Mouse (Mus musculus) cerebellum, adult 11 months (tissue): ENCODE data around the gene Mdh2.

Experiments used
- DNase-seq: peaks from one replicate; pipeline ENCODE4 v3.0.0; 2022

Mdh2 gene

DNA sequence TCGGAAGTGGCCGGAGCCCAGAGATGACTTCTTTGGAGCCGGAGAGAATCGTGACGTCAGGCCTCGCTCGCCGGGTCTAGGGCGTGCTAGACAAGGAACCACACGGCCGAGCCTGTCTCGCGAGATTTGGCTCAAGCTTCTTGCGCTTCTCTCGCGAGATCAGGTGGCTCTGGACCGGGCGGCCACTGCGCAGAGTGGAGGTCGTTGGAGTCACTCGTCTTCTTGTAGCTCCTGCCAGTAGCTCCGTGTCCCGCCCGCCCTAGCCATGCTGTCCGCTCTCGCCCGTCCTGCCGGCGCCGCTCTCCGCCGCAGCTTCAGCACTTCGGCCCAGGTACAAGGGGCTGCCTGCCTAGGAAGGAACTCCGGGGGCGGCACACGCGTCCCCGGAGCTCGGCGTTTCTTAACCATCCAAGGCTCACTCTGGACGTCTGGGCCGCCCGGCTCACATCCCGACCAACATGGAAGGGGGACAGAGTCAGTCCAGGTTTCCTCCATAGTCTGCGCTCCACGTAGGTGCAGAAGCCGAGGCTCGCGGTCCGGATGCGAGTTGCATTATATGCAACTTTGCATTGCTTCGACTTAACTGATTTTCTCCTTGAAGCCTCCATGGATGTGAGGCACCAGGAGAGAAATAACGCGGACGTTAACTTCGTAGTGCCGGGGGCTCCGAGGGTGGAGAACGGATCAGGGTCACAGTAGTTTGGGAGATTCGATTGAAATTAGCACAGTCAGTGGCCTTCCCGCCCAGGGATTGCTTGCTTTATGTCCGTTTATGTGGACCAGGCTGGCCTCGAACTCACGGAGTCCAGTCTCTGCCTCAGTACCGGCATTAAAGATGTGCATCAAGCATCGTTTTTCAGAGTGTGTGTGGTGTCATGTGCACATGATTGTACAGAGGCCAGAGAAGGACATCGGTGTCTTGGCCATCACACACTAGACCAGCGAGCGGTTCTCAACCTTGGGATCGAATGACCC lies at the start of gene Mdh2:
Mdh2 (plus strand) TSS at position 10 of the 975 bp plus-strand sequence.
- peak; percentile 100 for DNase-seq

DNA sequence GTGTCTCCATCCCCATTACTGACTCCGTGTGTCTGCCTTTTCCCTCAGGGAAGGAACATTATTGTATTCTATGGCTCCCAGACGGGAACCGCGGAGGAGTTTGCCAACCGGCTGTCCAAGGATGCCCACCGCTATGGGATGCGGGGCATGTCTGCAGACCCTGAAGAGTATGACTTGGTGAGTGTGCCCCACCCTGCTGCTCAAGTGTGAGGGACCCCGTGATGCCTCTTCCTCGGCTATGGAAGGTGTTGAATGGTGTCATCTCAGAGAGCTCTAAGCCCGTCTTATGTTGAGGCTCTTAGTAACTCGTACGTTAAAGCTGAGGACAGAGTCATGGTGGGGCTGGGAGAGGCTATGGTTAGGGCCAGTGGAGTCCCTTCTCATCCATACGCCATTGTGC lies 48.9 kb upstream of the Mdh2 start:
- DNase-seq = no peak

DNA sequence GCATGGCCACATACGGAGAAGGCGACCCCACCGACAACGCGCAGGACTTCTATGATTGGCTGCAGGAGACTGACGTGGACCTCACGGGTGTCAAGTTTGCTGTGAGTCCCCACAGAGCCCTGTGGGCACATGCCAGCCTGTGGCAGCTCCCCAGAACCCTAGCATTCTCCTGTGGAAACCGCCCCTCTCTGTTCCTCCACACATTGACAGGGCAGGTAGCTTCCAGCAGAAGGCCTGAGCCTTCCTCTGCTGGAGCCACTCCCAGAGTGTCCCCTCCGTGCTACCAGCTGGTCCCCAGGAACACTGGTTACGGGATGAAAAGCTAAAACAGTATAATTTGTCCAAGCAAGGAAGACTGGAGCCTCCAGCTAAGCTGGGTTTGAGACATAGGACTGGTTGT lies 48.0 kb upstream of the Mdh2 start:
- no peak for DNase-seq

DNA sequence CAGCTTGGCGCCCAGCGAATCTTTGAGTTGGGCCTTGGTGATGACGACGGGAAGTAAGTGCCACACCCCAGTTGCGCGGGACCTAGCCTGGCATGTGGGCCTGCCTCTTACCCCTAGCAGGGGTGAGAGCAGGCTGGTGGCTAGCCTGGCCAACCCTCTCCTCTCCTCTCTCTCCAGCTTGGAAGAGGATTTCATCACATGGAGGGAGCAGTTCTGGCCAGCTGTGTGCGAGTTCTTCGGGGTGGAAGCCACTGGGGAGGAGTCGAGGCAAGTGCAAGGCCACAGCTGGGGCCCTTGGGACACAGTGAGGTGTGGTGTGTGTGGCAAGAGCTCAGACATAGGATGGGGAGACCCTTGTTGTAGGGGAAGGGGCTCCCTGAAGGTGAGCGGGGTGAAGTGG lies 47.4 kb upstream of the Mdh2 start:
- no peak for DNase-seq

DNA sequence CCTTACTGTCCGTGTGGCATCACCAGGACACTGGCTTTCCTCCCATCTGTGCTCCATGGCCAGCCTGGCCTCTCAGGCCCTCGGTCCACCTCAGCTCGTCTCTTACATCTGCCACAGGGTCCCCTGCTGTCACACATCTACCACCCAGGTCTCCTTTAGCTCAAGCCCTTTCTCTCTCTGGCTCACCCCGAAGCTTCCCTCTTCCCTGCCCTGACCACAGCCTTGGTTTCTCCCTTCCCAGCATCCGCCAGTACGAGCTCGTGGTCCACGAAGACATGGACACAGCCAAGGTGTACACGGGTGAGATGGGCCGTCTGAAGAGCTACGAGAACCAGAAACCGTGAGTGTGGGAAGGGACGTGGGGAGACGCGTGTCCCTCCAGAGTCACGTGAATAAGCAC lies 47.0 kb upstream of the Mdh2 start:
- no peak for DNase-seq

DNA sequence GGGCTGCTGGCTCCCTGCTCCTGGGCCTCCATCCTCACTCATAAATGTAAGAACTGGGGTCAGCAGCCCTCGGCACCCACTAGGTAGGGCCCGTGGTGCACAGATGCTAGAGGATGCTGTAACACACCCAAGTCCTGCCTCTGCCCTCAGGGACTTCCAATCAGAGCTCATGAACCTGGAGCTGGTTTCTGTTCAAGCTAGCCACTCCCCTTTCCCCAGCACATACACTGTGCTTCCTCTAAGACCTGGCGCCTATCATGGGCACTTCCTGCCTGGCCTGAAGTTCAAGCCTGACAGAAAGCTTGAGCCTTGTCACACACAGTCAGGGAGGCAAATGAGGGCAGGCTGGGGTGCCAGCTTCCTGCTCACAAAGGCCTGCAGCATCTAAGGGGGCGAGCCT lies 45.2 kb upstream of the Mdh2 start:
- DNase-seq = no peak

DNA sequence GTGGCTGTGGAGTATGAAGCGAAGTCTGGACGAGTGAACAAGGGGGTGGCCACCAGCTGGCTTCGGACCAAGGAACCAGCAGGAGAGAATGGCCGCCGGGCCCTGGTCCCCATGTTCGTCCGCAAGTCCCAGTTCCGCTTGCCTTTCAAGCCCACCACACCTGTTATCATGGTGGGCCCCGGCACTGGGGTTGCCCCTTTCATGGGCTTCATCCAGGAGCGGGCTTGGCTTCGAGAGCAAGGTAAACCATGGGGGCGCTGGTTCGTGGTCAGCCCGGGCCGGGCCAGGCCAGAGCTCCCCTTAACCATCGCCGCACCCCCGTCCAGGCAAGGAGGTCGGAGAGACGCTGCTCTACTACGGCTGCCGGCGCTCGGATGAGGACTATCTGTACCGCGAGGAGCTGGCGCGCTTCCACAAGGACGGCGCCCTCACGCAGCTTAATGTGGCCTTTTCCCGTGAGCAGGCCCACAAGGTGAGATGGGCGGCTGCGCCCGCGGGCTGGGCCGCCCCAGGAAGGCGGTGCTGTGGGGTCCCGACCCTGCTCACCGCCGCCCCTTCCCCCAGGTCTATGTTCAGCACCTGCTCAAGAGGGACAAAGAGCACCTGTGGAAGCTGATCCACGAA lies 44.1 kb upstream of the Mdh2 start:
- DNase-seq = no peak

DNA sequence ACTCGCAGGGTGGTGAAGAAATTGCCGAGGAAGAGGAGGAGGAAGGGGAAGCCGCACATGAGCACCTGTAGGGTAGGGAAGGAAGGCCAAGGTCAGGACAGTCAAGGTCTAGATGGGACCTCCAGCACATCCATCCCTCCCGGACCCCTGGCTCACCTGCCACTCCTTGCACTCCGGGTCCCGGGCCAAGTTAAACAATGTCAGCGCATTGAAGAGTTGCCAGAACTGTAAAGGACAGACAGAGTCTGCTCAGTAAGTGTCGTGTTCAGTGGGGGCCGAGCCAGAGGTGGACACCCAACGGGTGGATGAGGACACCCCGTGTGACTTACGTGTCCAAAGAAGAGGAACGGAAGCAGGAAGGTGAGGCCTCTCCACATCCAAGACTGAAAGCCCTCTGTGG lies 42.5 kb upstream of the Mdh2 start:
- DNase-seq = no peak

DNA sequence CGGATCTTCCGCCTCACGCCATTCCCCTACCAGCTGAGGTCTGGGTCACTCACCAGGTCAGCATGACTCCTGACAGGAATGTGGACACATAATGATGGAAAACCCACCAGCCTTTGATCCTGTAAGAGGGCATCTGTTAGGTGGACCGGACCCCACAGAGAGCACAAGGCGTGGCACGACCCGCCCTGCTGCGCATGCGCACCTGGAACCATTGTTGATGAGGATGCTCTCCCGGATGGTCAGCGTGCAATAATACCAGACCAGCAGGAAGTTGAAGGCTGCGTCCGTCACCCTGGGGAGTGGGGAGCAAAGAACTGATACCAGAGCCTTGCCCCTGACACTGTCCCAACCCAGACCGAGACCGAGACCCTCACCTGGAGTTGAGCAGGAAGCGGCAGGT lies 41.7 kb upstream of the Mdh2 start:
- DNase-seq = no peak

DNA sequence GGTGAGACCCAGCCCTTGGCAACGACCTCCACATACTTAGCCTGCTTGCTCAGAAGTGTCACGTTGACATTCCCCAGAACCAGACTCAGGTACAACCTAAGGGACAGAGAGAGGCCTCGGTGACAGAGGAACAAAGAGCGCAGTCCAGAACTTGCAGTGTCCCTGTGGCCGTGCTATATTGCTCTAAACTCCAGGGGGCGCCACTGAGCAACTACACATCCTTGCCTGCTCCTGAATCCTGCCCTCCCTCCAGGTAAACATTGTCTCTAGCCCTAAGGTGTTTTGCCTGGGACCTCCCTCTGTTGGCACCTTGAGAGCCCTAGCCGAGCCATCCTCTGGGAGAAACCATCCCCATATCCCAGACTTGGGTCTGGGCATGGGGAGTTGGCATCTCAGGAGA lies 41.1 kb upstream of the Mdh2 start:
- no peak for DNase-seq

DNA sequence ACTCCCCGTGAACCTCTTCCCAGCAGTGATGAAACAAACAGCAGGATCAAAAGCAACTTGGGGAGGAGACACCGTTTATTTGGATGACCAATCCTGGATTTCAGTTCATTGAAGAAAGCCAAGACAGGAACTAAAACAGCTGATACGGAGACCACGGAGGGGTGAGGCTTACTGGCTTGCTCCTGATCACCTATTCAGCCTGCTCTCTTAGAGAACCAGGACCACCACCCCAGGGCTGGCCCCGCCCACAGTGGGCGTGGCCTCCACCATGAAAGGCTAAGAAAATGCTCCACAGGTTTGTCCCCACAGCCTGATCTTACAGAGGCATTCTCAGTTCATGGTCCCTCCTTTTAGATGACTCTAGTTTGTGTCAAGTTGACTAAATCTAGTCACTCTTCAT lies 40.0 kb upstream of the Mdh2 start:
- no peak for DNase-seq

DNA sequence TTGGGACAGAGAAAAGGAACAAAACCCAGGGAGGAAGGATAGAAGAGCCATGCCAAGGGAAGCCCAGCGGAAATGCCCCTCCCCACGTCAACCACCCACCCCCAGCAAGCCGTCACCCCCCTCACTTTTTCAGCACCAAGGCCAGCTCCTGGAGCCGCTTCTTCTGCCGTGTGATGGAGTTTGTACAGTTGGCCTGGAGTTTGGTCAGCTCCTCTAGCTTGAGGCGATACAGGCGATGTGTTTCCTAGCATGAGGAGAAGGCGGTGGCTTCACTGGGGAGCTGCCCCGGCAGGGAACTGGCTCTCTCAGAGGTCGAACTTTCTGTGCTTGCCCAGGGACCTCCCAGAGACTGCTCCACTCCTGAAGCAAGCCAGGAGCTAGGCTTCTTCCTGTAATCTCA lies 36.1 kb upstream of the Mdh2 start:
- DNase-seq = no peak

DNA sequence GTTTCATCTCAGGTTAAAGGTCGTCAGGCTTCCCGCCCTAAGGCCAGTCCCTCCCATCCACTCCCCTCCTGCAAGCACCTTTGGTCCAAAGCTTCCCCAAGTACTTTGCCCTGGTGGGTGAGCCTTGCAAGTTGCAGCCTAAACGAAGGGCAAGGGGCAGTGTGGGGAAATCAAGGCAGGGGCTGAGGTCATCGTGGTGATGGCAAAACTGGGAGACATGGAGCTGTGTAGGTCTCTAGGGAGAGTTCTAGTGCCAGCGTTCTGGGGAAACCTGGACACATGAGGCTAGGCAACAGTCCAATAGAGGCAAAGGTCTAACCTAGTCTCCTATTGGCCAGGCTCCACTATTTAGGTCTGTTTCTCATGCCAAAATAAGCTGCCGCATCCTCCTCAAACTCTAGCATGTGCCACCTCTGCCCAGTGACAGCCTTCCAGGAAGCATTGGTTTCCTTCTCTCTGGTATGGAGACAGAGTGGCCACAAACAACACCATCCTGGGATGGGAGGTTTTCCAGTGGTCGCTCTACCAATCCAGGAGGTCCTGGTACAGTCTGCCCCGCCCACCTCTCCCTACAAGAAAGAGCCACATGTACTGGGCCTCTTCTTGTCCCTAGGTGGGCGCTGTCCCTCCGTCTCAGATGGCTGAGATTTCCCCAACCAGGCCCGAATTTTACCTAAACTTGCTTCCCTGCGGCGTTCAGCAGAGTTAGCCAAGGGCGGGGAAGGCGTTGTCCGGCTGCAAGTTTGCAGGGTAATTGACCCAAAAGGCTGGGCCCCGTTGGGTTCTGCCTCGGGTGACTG lies 35.1 kb upstream of the Mdh2 start:
- no peak for DNase-seq

DNA sequence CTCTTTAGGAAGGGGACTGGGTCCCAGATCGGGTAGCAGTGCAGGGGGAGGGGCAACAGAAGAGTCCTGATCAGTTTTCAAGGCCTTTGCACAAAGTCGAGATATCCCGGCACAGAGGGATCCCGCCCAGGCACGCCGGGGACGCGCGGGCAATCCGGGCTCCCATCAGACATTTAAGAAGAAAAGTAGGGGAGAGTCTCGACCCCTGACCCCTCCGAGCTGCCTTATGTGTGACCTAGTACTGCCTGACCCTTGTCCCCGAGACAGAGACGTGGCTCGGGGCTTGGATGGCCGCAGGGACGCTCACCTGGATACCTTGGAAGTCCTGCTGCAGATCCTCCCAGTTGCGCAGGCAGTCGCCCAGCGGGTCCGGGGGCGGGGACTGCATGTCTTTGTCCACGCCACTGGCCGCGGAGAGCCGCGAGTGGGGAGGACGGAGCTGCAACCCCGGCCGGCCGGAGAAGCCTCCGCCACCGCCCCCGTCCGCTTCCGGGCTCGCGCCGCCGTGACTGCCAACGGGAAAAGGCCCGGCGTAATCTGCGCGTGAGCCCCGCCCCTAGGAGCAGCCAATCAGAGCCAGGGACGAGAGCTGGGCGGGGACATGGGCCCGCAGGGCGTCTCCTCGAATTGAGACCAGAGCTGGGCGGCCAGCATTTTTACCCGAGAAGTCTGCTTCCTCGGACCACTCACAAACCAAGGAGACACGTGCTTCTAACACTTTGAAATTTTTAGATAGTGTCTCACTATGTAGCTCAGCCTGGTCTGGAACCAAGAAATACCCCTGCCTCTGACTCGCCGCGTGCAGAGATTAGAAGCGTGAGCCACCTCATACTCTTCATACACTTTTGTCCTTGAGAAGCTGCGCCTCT lies 34.3 kb upstream of the Mdh2 start, which contains the start of gene Tmem120a:
Tmem120a (minus strand) TSS at position 708 of the 869 bp plus-strand sequence.
- DNase-seq = peak; percentile 90

DNA sequence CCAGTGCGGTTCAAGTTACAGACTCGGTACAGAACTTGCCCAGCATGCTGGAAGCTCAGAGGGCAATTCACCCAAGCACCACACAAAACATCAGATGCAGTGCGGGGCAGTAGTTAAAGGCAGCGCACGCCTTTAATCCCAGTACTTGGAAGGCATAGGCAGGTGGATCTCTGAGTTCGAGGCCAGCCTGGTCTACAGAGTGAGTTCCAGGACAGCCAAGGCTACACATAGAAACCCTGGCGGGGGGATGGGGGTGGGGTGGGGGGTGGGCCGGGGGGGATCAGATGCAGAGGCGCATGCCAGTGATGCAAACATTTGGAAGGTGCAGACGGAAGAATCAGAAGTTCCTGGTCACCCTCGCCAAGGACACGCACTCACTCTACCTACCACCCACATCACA lies 33.5 kb upstream of the Mdh2 start:
- DNase-seq = no peak

DNA sequence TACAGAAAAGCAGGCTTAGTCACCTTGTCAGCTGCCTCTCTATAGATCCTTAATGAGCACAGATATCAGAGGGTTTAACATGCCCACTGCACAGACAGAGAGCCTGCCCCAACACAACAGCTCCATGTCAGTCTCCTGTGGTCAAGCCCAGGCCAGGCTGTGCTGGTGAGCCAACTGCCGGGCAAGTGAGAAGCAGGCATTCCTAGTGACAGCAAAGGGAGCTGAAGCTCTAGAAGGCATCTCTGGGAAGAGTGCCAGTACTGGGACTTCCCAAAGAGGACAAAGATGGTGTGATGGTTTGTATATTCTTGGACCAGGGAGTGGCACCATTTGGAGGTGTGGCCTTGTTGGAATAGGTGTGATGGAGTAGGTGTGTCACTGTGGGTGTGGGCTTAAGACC lies 27.2 kb upstream of the Mdh2 start:
- DNase-seq = no peak

DNA sequence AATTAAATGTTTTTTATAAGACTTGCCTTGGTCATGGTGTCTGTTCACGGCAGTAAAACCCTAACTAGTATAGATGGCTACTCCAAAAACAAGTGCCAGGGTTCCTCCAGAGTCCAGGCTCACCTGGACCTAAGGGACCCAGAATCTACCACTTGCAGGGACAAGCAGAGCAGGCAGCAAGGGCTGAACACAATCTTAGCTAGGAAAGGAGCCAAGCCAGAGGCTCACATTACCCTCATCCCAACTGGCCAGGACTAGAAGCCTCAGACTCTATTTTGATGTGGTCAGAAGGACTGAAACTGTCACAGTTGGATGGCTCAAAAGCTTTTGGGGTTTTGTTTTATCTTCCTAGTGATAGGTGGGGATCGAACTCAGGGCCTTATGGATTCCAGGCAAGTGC lies 26.7 kb upstream of the Mdh2 start:
- no peak for DNase-seq

DNA sequence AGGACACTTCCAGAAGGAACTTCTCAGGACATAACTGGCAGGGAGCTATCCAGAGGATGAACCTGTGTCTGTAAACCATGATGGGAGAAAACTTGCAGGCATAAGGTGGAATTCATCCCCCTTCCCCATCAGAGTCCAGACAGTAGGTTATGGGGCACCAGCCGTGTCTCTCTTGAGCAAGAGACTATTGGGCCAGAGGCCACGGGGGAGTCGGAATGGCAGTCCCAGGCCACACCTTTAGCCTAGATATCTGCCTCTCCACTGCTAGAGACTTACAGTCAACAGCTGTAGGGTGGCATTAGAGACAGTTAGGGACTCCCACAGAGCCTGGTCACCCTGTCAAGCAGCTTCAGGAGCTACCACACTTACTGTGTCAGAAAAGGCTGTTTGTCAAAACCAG lies 16.4 kb upstream of the Mdh2 start:
- DNase-seq = no peak

DNA sequence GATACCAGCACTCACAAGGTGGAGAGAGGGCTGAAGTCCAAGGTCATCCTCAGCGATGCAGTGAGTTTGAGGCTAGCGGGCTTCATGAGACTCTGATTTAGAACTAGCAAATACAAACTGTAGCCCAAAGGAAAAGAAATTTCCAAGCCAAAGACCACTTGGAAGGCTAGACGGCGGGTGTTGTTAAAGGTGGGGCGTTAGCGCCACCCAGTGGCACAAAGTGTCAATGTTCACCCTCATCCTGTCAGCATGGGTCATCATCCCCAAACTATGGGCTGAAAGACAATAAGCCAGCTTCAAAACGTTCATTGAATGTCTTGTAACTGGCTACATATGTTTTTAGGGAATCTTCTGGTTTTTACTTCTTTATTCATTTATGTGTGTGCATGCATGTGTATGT lies 14.8 kb upstream of the Mdh2 start:
- peak; percentile 63 for DNase-seq

DNA sequence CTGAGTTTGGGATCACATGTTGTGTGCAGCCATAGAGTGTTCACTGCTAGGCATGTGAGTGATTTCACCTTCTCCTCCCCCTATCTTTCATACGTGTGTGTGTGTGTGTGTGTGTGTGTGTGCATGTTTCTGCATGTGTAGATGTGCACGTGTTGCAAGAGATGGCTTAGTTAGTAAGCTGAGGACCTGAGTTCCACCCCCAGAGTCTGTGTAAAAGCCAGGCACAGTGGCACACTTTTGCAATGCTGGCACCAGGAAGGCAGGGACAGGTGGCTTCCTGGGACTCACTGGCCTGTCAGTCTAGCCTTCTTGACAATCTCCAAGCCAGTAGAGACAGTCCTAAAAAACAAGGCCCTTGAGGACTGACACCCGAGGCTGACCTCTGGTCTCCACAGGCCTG lies 13.3 kb upstream of the Mdh2 start:
- DNase-seq = no peak

DNA sequence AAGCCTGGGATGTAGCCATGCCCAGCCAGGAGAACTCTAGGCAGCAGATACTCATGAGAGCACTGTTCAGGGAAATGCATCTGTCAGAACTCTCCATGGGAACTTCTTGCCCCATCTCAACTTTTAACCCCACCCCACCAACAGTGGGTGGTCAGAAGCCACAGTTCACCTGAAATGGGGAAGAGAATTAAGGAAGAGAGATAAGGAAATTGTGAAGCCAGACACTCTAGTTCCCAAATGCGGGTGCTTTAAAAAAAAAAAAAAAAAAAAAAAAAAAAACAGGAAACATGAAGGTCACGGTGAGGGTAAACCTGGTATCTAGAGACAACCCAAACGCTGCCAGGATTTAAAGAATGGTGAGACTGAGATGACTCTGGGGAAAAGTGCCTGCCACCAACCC lies 5.8 kb upstream of the Mdh2 start:
- no peak for DNase-seq

DNA sequence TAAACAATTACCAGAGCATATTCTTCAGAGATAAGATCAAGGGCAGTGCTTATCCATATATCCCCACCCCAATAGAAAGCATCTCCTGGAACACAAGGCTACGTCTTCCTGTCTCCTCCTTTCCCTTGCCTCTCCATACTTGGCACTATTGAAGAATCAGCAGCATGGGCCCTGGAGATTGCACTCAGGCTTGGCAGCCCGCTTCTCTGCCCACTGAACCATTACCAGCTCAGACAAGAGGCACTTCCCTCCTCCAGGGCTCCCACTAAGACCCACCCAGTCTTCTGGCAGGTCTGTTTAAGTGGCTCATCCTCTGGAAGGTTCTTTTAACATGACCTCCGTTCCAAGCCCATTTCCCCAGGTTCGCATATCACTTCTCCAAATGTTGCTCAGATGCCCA lies 1.7 kb upstream of the Mdh2 start:
- no peak for DNase-seq
